Mouse (Mus musculus) intestine, embryonic 14.5 days (tissue): ENCODE results near the gene Rmnd1. TPM values are rescaled to one million over a fixed set of nuclear protein-coding genes. Genes with fewer than 3 reads are reported as not detected.
"Not testable (repeated sequence)": the region's sequence is repeated elsewhere in the genome, so short reads cannot be mapped to it uniquely, and the experiment has no call there.

Experiments used
- ATAC-seq: fragments of 200-750 bp; cut with Nextera tagmentation; replicated peaks from 2 replicates; pipeline ENCODE4 v1.8.0; 2017; ENCODE audit warnings: low read depth, moderate number of reproducible peaks, moderate TSS enrichment, moderate library complexity; ENCODE audit not compliant: low FRiP score, low TSS enrichment
- DNase-seq: peaks from one replicate; pipeline ENCODE4 v3.0.0-alpha.2; 2018; ENCODE audit warnings: low spot score
- H3K27ac ChIP-seq: fragments of 300-500 bp; sonication (generic); 2 replicates; pipeline ENCODE4 v1.5.1; 2014; ENCODE audit warnings: low read depth, mild to moderate bottlenecking, control low read depth
- H3K27me3 ChIP-seq: fragments of 300-500 bp; sonication (generic); replicated peaks from 2 replicates; pipeline ENCODE4 v1.6.1; 2014; ENCODE audit warnings: low read length, control low read depth; ENCODE audit not compliant: control insufficient read depth, insufficient read depth
- H3K36me3 ChIP-seq: fragments of 300-500 bp; sonication (generic); 2 replicates; pipeline ENCODE4 v1.6.1; 2014; ENCODE audit warnings: low read length, control low read depth; ENCODE audit not compliant: control insufficient read depth, insufficient read depth
- H3K4me1 ChIP-seq: fragments of 300-500 bp; sonication (generic); replicated peaks from 2 replicates; pipeline ENCODE4 v1.6.1; 2014; ENCODE audit warnings: low read length, control low read depth, mixed read lengths; ENCODE audit not compliant: control insufficient read depth, insufficient read depth
- H3K4me2 ChIP-seq: fragments of 300-500 bp; sonication (generic); 2 replicates; pipeline ENCODE4 v1.6.1; 2014; ENCODE audit warnings: low read length
- H3K4me3 ChIP-seq: fragments of 300-500 bp; sonication (generic); 2 replicates; pipeline ENCODE4 v1.5.1; 2014; ENCODE audit warnings: low read depth, low read length, control low read depth, mixed read lengths
- H3K9ac ChIP-seq: fragments of 300-500 bp; sonication (generic); 2 replicates; pipeline ENCODE4 v1.6.1; 2014; ENCODE audit warnings: mild to moderate bottlenecking, low read length
- H3K9me3 ChIP-seq: fragments of 300-500 bp; sonication (generic); 2 replicates; pipeline ENCODE4 v1.6.1; 2016; ENCODE audit warnings: low read length, control low read depth; ENCODE audit not compliant: control insufficient read depth
- WGBS: fragments of 180-500 bp; shearing (Covaris S2); extraction: QIAGEN DNeasy Blood & Tissue Kit; methylation state at CpG from one replicate; pipeline ENCODE4 v1.1.7; 2014; 5-methylcytosine and 5-hydroxymethylcytosine counted together
- polyA plus RNA-seq: library from polyadenylated mRNA; unstranded; fragments of >200 nt; fragmentation: Nextera tagmentation; extraction: Ambion mirVana; gene quantifications from 2 replicates; pipeline ENCODE4 v1.2.1, GENCODE M21; 2014

Gene Rmnd1
- polyA plus RNA-seq, 1 experiment from 2014 or later = 52.6 TPM

GRCm38 (mm10) chr10:4456409-4456808 is 24.2 kb upstream of the Rmnd1 start:
- Histone ChIP-seq H3K27me3 (no peaks in the 10 kb centered on the region), H3K9me3 (no peaks in the 10 kb centered on the region), H3K4me2 (no peak overlapping the region), H3K27ac (no peak overlapping the region), H3K9ac (no peak overlapping the region), H3K4me1 (no peaks in the 10 kb centered on the region), H3K36me3 (peaks cover 36% of the 10 kb centered on the region), H3K4me3 (no peak overlapping the region)
- DNase-seq (no peak), ATAC-seq (no peak)
- 71% methylated on average over 4 of the region's 4 CpGs for whole genome bisulfite sequencing

GRCm38 (mm10) chr10:4435416-4435815 is 3.2 kb upstream of the Rmnd1 start:
- ATAC-seq (no peak), DNase-seq (no peak)
- WGBS = 76% methylated on average over 3 of the region's 3 CpGs
- Histone ChIP-seq H3K36me3 (peaks cover 36% of the 10 kb centered on the region), H3K4me2 (no peak overlapping the region), H3K4me1 (peaks cover 8% of the 10 kb centered on the region; the same call in 1 of the 2 replicates), H3K9me3 (no peaks in the 10 kb centered on the region), H3K9ac (no peak overlapping the region), H3K4me3 (no peak overlapping the region), H3K27ac (no peak overlapping the region), H3K27me3 (no peaks in the 10 kb centered on the region)

GRCm38 (mm10) chr10:4433871-4434270 is 1.7 kb upstream of the Rmnd1 start:
- H3K4me3 ChIP-seq, H3K27me3 ChIP-seq, H3K9ac ChIP-seq, H3K9me3 ChIP-seq, H3K27ac ChIP-seq, ATAC-seq, H3K4me1 ChIP-seq, DNase-seq: not testable (repeated sequence)
- 91% methylated on average over 2 of the region's 2 CpGs for WGBS
- peak overlapping the region; percentile 55; the same call in 1 of the 2 replicates for H3K4me2 ChIP-seq
- H3K36me3 ChIP-seq = peaks cover 20% of the 10 kb centered on the region

- Histone ChIP-seq H3K36me3 (peaks cover 18% of the 10 kb centered on the region), H3K27ac (peak overlapping the region; percentile 85), H3K27me3 (no peaks in the 10 kb centered on the region), H3K4me2 (peak overlapping the region; percentile 55), H3K4me1 (peaks cover 8% of the 10 kb centered on the region; the same call in 1 of the 2 replicates), H3K9me3 (no peaks in the 10 kb centered on the region), H3K9ac (peak overlapping the region; percentile 83), H3K4me3 (peak overlapping the region; percentile 81)
- ATAC-seq (peak; percentile 13; the same call in 1 of the 2 replicates), DNase-seq (no peak)
- 7% methylated on average over 19 of the region's 19 CpGs for WGBS
Observed at GRCm38 (mm10) chr10:4432996-4433755, 988 bp upstream of the Rmnd1 start.

- no peaks in the 10 kb centered on the region for H3K27me3 ChIP-seq
- H3K9ac ChIP-seq = peak overlapping the region; percentile 78
- H3K9me3 ChIP-seq = no peaks in the 10 kb centered on the region
- H3K27ac ChIP-seq = peak overlapping the region; percentile 47; the same call in 1 of the 2 replicates
- ATAC-seq (peak; percentile 24), DNase-seq (no peak)
- peak overlapping the region; percentile 81 for H3K4me3 ChIP-seq
- peaks cover 8% of the 10 kb centered on the region; the same call in 1 of the 2 replicates for H3K4me1 ChIP-seq
- WGBS = 11% methylated on average over 5 of the region's 5 CpGs
- H3K36me3 ChIP-seq = peaks cover 24% of the 10 kb centered on the region
- peak overlapping the region; percentile 88 for H3K4me2 ChIP-seq
Observed at GRCm38 (mm10) chr10:4431746-4432122, 454 bp downstream of the Rmnd1 start.

GRCm38 (mm10) chr10:4430826-4431225 is 1.4 kb downstream of the Rmnd1 start:
- 96% methylated on average over 3 of the region's 3 CpGs for WGBS
- Histone ChIP-seq H3K4me2 (peak overlapping the region; percentile 88), H3K27ac (no peak overlapping the region), H3K9me3 (no peaks in the 10 kb centered on the region), H3K4me1 (peaks cover 8% of the 10 kb centered on the region; the same call in 1 of the 2 replicates), H3K4me3 (no peak overlapping the region; the same call in 1 of the 2 replicates), H3K36me3 (peaks cover 29% of the 10 kb centered on the region), H3K27me3 (no peaks in the 10 kb centered on the region), H3K9ac (no peak overlapping the region)
- DNase-seq (no peak), ATAC-seq (no peak)

GRCm38 (mm10) chr10:4430399-4430798 is 1.8 kb downstream of the Rmnd1 start:
- Histone ChIP-seq H3K9me3 (no peaks in the 10 kb centered on the region), H3K4me2 (no peak overlapping the region), H3K4me3 (no peak overlapping the region), H3K9ac (no peak overlapping the region), H3K4me1 (peaks cover 8% of the 10 kb centered on the region; the same call in 1 of the 2 replicates), H3K27ac (no peak overlapping the region), H3K27me3 (no peaks in the 10 kb centered on the region), H3K36me3 (peaks cover 29% of the 10 kb centered on the region)
- ATAC-seq (no peak), DNase-seq (no peak)
- WGBS = 85% methylated on average over 8 of the region's 8 CpGs

- no peak for DNase-seq
- 78% methylated on average over 8 of the region's 8 CpGs for WGBS
- ATAC-seq = no peak
- no peaks in the 10 kb centered on the region for H3K27me3 ChIP-seq
- no peaks in the 10 kb centered on the region for H3K4me1 ChIP-seq
- H3K4me2 ChIP-seq = no peak overlapping the region
- peaks cover 73% of the 10 kb centered on the region for H3K36me3 ChIP-seq
- no peak overlapping the region for H3K4me3 ChIP-seq
- no peaks in the 10 kb centered on the region for H3K9me3 ChIP-seq
- no peak overlapping the region for H3K9ac ChIP-seq
- H3K27ac ChIP-seq = no peak overlapping the region
Observed at GRCm38 (mm10) chr10:4425245-4425644, 6.9 kb downstream of the Rmnd1 start.

- H3K4me2 ChIP-seq = no peak overlapping the region
- no peak overlapping the region for H3K4me3 ChIP-seq
- no peak overlapping the region for H3K9ac ChIP-seq
- H3K27ac ChIP-seq = no peak overlapping the region
- peaks cover 73% of the 10 kb centered on the region for H3K36me3 ChIP-seq
- H3K9me3 ChIP-seq = no peaks in the 10 kb centered on the region
- WGBS = 100% methylated on average over 1 of the region's 1 CpGs
- DNase-seq (no peak), ATAC-seq (no peak)
- no peaks in the 10 kb centered on the region for H3K27me3 ChIP-seq
- H3K4me1 ChIP-seq = no peaks in the 10 kb centered on the region
Observed at GRCm38 (mm10) chr10:4407191-4407590, 25.0 kb downstream of the Rmnd1 start.
